Mouse (Mus musculus) intestine, embryonic 14.5 days (tissue): ENCODE results near the gene Cd9. TPM values are rescaled to one million over a fixed set of nuclear protein-coding genes. Genes with fewer than 3 reads are reported as not detected.

Source experiments
- ATAC-seq: fragments of 200-750 bp; cut with Nextera tagmentation; replicated peaks from 2 replicates; pipeline ENCODE4 v1.8.0; 2017; ENCODE audit warnings: low read depth, moderate number of reproducible peaks, moderate TSS enrichment, moderate library complexity; ENCODE audit not compliant: low FRiP score, low TSS enrichment
- DNase-seq: peaks from one replicate; pipeline ENCODE4 v3.0.0-alpha.2; 2018; ENCODE audit warnings: low spot score
- H3K27ac ChIP-seq: fragments of 300-500 bp; sonication (generic); 2 replicates; pipeline ENCODE4 v1.5.1; 2014; ENCODE audit warnings: low read depth, mild to moderate bottlenecking, control low read depth
- H3K27me3 ChIP-seq: fragments of 300-500 bp; sonication (generic); replicated peaks from 2 replicates; pipeline ENCODE4 v1.6.1; 2014; ENCODE audit warnings: low read length, control low read depth; ENCODE audit not compliant: control insufficient read depth, insufficient read depth
- H3K36me3 ChIP-seq: fragments of 300-500 bp; sonication (generic); 2 replicates; pipeline ENCODE4 v1.6.1; 2014; ENCODE audit warnings: low read length, control low read depth; ENCODE audit not compliant: control insufficient read depth, insufficient read depth
- H3K4me1 ChIP-seq: fragments of 300-500 bp; sonication (generic); replicated peaks from 2 replicates; pipeline ENCODE4 v1.6.1; 2014; ENCODE audit warnings: low read length, control low read depth, mixed read lengths; ENCODE audit not compliant: control insufficient read depth, insufficient read depth
- H3K4me2 ChIP-seq: fragments of 300-500 bp; sonication (generic); 2 replicates; pipeline ENCODE4 v1.6.1; 2014; ENCODE audit warnings: low read length
- H3K4me3 ChIP-seq: fragments of 300-500 bp; sonication (generic); 2 replicates; pipeline ENCODE4 v1.5.1; 2014; ENCODE audit warnings: low read depth, low read length, control low read depth, mixed read lengths
- H3K9ac ChIP-seq: fragments of 300-500 bp; sonication (generic); 2 replicates; pipeline ENCODE4 v1.6.1; 2014; ENCODE audit warnings: mild to moderate bottlenecking, low read length
- H3K9me3 ChIP-seq: fragments of 300-500 bp; sonication (generic); 2 replicates; pipeline ENCODE4 v1.6.1; 2016; ENCODE audit warnings: low read length, control low read depth; ENCODE audit not compliant: control insufficient read depth
- WGBS: fragments of 180-500 bp; shearing (Covaris S2); extraction: QIAGEN DNeasy Blood & Tissue Kit; methylation state at CpG from one replicate; pipeline ENCODE4 v1.1.7; 2014; 5-methylcytosine and 5-hydroxymethylcytosine counted together
- polyA plus RNA-seq: library from polyadenylated mRNA; unstranded; fragments of >200 nt; fragmentation: Nextera tagmentation; extraction: Ambion mirVana; gene quantifications from 2 replicates; pipeline ENCODE4 v1.2.1, GENCODE M21; 2014

Cd9 gene
- polyA plus RNA-seq, 1 experiment from 2014 or later = 162 TPM

GRCm38 (mm10) chr6:125482427-125482831 lies 12.2 kb downstream of the Cd9 start:
- Histone ChIP-seq H3K9ac (no peak overlapping the region), H3K27ac (no peak overlapping the region), H3K4me1 (peaks cover 39% of the 10 kb centered on the region), H3K4me3 (no peak overlapping the region), H3K36me3 (no peaks in the 10 kb centered on the region), H3K9me3 (no peaks in the 10 kb centered on the region), H3K27me3 (no peaks in the 10 kb centered on the region), H3K4me2 (no peak overlapping the region)
- DNase-seq (no peak), ATAC-seq (no peak)
- 64% methylated on average over 5 of the region's 5 CpGs for whole genome bisulfite sequencing

GRCm38 (mm10) chr6:125481667-125482390 lies 12.8 kb downstream of the Cd9 start:
- ATAC-seq (no peak), DNase-seq (no peak)
- no peaks in the 10 kb centered on the region for H3K9me3 ChIP-seq
- no peak overlapping the region; the same call in 1 of the 2 replicates for H3K4me2 ChIP-seq
- H3K4me1 ChIP-seq = peaks cover 41% of the 10 kb centered on the region
- WGBS = 58% methylated on average over 7 of the region's 7 CpGs
- no peak overlapping the region for H3K4me3 ChIP-seq
- H3K36me3 ChIP-seq = no peaks in the 10 kb centered on the region
- H3K27ac ChIP-seq = 0 out of 2 replicates have a peak overlapping the region, but pooled peaks have one; percentile 47
- H3K9ac ChIP-seq = no peak overlapping the region
- H3K27me3 ChIP-seq = no peaks in the 10 kb centered on the region

GRCm38 (mm10) chr6:125480396-125481361 lies 13.9 kb downstream of the Cd9 start:
- no peak for ATAC-seq
- H3K4me1 ChIP-seq = peaks cover 40% of the 10 kb centered on the region
- H3K9ac ChIP-seq = no peak overlapping the region
- 0 out of 2 replicates have a peak overlapping the region, but pooled peaks have one; percentile 27 for H3K27ac ChIP-seq
- no peak overlapping the region for H3K4me3 ChIP-seq
- peak overlapping the region; percentile 11 for H3K4me2 ChIP-seq
- no peaks in the 10 kb centered on the region for H3K9me3 ChIP-seq
- no peaks in the 10 kb centered on the region for H3K36me3 ChIP-seq
- WGBS = 28% methylated on average over 12 of the region's 12 CpGs
- DNase-seq = no peak
- no peaks in the 10 kb centered on the region for H3K27me3 ChIP-seq

DNA sequence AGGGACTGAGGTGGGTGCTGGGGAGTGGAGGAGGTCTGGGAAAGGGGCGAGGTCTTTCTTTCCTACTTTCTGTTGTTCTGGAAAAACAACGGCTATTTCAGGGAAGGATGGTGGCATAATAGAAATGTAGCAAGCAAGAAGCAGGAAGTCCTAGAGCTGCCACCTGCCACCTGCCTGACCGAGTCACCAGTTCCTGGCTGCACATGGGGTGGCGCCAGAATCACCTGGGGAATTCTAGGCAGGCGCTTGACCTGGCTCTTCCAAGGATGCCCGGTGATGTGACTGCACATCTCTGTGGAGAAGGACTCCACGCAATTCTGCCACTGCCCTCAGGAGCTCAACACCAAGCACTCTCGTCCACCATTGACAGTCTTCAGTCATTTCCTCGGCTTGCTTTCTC lies 15.2 kb downstream of the Cd9 start:
- DNase-seq (no peak), ATAC-seq (no peak)
- Histone ChIP-seq H3K4me2 (no peak overlapping the region), H3K9ac (no peak overlapping the region), H3K4me3 (no peak overlapping the region), H3K4me1 (peaks cover 42% of the 10 kb centered on the region), H3K36me3 (no peaks in the 10 kb centered on the region), H3K27me3 (no peaks in the 10 kb centered on the region), H3K9me3 (no peaks in the 10 kb centered on the region), H3K27ac (no peak overlapping the region; the same call in 1 of the 2 replicates)
- WGBS = 84% methylated on average over 9 of the region's 9 CpGs

GRCm38 (mm10) chr6:125478135-125479128 lies 16.2 kb downstream of the Cd9 start:
- H3K4me1 ChIP-seq = peaks cover 35% of the 10 kb centered on the region
- no peak overlapping the region for H3K9ac ChIP-seq
- WGBS = 73% methylated on average over 16 of the region's 16 CpGs
- no peaks in the 10 kb centered on the region for H3K27me3 ChIP-seq
- ATAC-seq (peak; percentile 49), DNase-seq (no peak)
- no peaks in the 10 kb centered on the region for H3K9me3 ChIP-seq
- H3K27ac ChIP-seq = no peak overlapping the region; the same call in 1 of the 2 replicates
- H3K4me2 ChIP-seq = no peak overlapping the region
- no peak overlapping the region for H3K4me3 ChIP-seq
- no peaks in the 10 kb centered on the region for H3K36me3 ChIP-seq

DNA sequence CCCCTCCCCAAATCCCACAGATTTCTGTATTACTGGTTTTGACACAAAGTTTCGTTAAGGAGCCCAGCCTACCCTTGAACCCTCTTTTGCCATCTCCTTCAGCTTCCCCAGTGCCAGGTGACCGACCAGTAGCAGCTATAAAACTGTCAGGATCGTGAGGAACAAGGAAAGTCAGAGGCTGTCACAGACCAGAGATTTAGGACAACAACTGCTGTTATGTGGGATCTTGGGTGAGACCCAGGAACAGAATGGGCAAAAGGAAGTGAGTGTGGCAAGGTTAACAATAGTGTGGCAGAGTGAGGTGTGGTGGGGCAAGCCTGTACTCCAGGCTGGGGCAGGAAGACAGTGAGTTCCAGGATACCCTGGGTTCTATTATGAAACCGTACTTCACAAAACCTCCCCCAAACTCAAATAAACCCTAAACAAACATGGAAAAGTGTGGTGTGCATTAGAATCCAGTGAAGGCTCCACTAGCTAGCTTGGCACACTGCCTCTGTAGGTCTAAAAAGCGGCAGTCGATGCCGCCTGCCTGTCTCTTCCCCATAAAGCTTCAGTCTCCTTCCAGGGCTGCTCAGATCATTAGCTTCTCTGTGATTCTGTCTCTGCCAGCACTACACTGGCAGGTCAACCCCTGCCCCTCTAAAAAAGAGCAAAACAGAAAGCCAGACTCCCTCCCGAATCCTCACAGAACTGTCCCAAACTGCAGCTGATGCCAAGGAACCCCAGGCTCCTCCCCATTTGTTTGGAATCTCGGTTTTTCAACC lies 17.6 kb downstream of the Cd9 start:
- Histone ChIP-seq H3K36me3 (no peaks in the 10 kb centered on the region), H3K4me3 (no peak overlapping the region), H3K27ac (no peak overlapping the region), H3K4me2 (no peak overlapping the region), H3K9me3 (no peaks in the 10 kb centered on the region), H3K9ac (no peak overlapping the region), H3K4me1 (peaks cover 28% of the 10 kb centered on the region), H3K27me3 (no peaks in the 10 kb centered on the region)
- 56% methylated on average over 9 of the region's 9 CpGs for WGBS
- no peak for ATAC-seq
- no peak for DNase-seq

GRCm38 (mm10) chr6:125476090-125476489 lies 18.5 kb downstream of the Cd9 start:
- ATAC-seq (no peak), DNase-seq (no peak)
- Histone ChIP-seq H3K4me3 (no peak overlapping the region), H3K4me1 (peaks cover 19% of the 10 kb centered on the region), H3K9me3 (no peaks in the 10 kb centered on the region), H3K27ac (no peak overlapping the region), H3K4me2 (no peak overlapping the region), H3K9ac (no peak overlapping the region), H3K36me3 (no peaks in the 10 kb centered on the region), H3K27me3 (no peaks in the 10 kb centered on the region)
- 33% methylated on average over 8 of the region's 8 CpGs for WGBS
